Mouse (Mus musculus) ovary, postnatal 36 days (tissue): ENCODE data around the gene Pdzd2.

Experiments
- DNase-seq: peaks from one replicate; pipeline ENCODE4 v3.0.0; 2022; ENCODE audit warnings: low spot score, mixed read lengths

The Pdzd2 gene

GRCm38 (mm10) chr15:12533254-12533653 lies 206.5 kb downstream of the Pdzd2 start:
- no peak for DNase-seq

DNA sequence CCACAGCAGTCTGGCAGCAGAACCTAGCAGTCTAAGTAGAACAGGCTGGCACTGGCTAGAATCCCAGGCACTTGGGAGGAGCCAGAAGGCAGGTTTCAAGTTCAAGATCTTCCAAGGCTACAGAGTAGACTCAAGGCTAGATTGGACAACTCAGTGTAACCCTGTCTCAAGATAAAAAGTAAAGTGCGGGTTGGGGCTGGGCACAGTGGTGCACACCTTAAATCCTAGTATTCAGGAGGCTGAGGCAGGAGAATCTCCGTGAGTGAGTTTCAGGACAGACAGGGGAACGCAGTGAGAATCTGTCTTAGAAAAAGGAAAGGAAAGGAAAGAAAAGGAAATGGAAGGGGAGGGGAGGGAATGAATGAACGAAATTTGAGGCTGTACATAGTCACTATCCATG lies 207.2 kb downstream of the Pdzd2 start:
- DNase-seq = no peak

- DNase-seq = no peak
These were observed 216.9 kb downstream of the Pdzd2 start for GRCm38 (mm10) chr15:12522810-12523209.

- DNase-seq = no peak
These were observed 219.4 kb downstream of the Pdzd2 start for GRCm38 (mm10) chr15:12520292-12520691.

DNA sequence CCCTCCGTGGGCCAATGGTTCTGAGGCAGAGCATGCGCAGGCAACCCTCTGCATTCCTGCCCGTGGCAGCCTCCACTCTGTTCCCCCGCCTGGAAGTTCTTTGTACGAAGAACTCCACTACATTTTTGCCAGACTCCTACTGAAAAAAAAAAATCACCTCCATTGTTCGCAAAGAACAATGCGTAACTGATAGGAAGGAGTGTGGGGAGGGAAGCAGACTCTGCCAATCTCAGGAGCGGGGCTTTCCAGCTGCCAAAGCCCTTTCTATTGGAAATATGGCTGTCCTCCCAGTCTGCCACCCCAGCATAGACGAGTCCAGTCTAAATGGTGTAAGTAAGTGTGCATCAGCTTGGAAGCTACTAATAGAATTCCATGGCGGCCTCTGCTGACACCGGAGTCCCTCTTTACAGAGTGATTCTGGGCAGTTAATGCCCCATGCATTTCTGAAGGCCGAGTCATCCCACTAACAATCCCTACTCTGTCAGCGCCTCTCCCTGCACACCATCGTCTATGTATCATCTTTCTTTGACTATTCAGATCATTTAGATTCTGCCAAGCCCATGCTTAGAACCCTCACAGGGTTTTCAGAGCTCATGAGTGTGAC lies 221.3 kb downstream of the Pdzd2 start:
- DNase-seq = no peak

GRCm38 (mm10) chr15:12517314-12517813 lies 222.4 kb downstream of the Pdzd2 start:
- DNase-seq = no peak

GRCm38 (mm10) chr15:12515272-12515844 lies 224.4 kb downstream of the Pdzd2 start:
- DNase-seq = no peak

GRCm38 (mm10) chr15:12513526-12513925 lies 226.2 kb downstream of the Pdzd2 start:
- no peak for DNase-seq

- no peak for DNase-seq
These were observed 230.9 kb downstream of the Pdzd2 start for GRCm38 (mm10) chr15:12508765-12509377.

DNA sequence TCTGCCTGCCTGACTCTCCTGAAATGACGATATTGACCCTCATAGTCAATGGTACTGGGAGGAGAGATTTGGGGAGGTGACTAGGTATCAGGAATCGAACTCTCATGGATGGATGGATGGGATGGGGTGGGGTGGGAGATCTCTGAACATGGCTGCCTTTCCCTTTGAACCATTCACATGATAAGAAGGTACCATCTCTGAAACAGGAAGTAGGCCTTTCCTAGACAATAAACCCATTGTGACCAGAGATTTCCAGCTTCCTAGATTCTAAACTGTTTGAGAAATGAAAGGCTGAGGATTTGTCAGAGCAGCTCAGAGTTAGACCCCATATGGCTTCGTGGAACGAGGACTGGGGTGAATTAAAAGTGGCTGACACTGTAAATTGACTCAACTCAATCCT lies 232.2 kb downstream of the Pdzd2 start:
- DNase-seq = no peak

- no peak for DNase-seq
These were observed 233.2 kb downstream of the Pdzd2 start for GRCm38 (mm10) chr15:12506514-12506913.

- DNase-seq = no peak
These were observed 233.6 kb downstream of the Pdzd2 start for GRCm38 (mm10) chr15:12506085-12506484.

DNA sequence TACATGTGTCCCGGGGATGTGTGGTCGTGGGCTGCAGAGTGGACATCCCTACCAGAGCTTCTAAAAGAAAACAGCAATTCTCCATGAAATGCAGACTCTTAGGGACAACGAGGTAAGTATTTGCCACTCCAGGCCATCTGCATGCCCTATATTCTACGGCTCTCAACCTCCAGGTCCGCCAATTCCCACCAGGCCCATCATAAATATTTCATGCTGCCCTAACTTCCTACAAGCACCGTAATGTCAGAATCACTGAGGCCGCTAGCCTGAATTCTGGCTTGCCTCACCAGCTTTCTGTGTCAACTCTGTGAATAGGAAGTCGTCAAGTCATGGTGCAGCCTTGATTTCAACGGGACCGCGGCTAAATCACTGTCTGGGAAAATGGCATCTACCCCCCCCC lies 234.2 kb downstream of the Pdzd2 start:
- no peak for DNase-seq

- peak; percentile 24 for DNase-seq
These were observed 235.8 kb downstream of the Pdzd2 start for GRCm38 (mm10) chr15:12503907-12504306.

DNA sequence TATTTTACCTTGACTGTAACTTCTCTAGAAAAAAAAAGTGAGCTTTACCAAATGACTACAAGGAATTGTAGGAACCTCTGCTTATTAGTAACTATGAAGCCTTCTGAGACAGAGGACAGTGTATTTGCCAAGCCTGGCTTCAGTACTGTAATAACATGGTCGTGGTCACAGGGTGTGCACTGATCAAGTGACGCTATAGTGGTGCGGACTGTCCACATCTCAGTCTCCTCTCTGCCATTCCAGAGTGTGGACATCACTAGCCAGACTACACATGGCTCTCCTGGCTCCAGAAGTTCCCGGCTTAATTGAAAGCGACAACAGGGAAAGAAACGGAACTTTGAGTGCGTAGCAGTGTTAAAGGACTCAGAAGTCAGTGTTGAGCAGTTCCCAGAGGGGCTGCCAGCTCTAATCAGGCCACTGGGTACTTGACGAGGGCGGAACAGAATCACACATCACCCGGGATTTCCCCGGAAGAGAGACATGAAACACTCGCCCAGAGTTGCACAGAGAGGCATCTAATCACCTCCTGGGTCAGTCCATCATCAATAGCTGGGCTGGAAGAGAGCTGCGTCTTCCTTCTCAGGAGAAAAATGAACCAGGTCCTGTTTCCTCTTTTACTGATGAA lies 237.7 kb downstream of the Pdzd2 start:
- no peak for DNase-seq

GRCm38 (mm10) chr15:12500674-12501073 lies 239.1 kb downstream of the Pdzd2 start:
- DNase-seq = no peak

- no peak for DNase-seq
These were observed 245.6 kb downstream of the Pdzd2 start for GRCm38 (mm10) chr15:12494084-12494483.

DNA sequence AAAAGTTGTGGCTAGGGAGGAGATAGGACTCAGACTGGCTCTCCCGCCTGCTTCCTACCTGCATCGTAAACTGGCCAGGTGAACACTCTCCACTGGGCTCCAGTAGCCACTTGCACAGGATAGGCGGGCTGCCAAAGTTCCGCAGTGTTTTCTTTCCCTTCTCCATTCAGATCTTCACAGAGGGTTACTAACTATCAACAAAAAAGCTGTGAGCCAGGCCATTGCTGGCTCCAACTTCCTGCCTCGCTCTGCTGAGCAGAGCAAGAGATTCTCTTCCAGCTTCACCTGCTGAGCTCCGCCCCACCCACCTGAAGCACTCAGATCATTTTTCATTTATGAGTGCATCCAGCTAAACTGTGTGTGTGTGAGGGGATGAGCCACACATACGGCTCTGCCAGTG lies 246.5 kb downstream of the Pdzd2 start:
- peak; percentile 68 for DNase-seq

DNA sequence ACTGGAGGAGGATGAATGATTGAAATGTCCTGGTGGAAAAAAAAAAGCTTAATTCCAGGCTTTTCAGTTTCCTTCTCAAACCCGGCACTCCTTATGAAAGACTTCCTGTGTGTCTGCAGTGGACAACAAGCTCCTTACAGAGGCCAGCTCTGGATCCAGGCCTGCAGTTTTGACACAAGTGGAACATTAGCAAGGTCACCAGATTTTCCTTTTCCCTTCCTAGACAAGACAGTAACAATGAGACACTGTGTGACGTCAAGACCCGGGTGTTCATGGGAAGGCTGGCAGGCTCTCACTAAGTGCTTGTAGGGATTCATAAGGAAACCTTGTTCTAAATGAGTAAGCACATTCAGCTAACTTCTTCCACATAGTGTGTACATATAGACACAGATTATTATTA lies 248.8 kb downstream of the Pdzd2 start:
- peak; percentile 31 for DNase-seq

DNA sequence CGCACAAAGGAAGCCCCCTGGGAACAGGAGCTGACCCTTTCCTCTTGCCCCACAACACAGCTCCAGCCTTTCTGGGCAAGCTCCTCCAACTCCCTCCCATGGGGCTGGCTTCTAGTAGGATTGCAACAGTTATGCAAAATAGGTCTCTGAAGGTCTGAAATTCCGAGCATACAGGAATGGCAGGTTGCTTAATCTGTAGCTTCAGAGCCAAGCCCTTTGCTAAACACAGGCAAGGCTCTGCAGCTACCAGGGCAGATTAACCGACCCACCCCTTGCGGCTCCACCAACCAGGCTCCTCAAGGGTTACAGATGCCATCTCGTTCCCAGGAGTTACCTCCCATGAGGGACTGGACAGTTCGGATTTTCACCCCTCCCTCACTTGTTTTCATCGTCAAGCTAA lies 249.2 kb downstream of the Pdzd2 start:
- DNase-seq = peak; percentile 48

DNA sequence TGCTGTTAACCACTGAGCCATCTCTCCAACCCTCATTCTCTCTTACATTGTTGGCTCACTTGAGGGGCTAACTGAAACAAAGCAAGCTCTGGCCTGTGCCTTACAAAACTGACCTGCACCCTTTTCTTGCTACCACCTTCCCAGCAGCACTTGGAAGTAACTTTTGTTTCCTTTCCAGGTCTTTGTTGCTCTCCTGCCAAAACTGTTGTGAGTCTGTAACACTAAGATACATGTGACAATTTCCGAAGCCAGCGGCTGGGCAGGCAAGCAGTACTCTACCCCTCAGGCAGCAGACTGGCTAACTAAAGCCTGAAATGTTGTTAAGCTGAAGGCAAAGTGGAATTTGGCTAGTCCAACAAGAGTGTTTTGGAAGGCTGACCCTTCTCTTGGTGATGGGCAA lies 251.4 kb downstream of the Pdzd2 start:
- DNase-seq = no peak

GRCm38 (mm10) chr15:12481261-12481660 lies 258.5 kb downstream of the Pdzd2 start:
- no peak for DNase-seq

DNA sequence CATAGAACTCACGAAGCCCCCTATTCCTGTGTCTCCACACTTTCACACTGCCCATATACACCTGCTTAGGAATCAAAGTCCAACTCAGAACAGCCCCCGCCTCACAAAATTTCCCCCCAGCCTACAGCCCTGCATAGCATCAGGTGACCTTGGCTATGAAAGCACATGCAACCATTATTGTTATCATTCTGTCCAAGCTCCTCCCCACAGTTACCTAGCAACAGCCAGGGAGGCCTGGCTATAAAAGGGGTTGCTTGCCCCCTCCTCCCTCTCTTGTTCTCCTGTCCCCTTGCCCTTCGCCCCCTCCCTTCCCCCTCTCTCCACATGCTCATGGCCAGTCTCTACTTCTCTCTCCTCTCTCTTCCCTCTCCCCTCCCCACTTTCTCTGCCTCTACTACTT lies 259.4 kb downstream of the Pdzd2 start:
- no peak for DNase-seq
